Mouse (Mus musculus): ENCODE measurements around the gene Nufip2.

DNA sequence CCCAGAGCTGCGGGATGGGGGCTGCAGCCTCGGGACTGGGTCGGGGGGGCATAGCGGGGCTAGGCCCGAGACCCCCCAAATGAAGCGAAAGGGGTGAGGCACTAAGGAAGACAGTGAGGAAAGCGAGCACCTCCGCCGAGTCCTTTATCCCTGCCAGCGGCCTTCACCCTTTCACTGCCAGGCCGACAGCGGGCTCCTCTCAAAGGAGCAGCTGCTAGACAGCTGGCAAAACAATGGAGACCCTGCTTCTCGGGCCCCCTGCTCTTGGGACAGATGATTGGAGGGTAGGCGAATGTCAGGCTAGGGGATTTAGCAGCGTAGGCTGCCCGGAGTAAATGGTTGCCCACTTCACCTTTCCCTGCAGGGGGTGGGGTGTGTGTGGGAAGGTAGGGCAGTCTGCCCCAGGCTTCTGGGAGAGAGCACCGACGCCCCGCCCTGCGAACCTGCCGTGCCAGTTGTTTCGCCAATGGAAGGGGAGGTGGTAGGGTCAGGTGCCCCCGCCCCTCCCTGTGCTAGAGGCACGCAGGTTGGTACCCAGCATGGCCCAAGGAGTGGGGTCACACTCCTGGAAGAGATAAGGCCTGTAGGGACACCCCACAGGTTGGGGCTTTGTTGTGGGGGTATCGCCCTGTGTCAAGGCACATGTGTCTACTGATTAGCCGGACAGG lies 77.9 kb downstream of the Nufip2 start:
- no peak for TF ChIP-seq POLR2A (IDR thresholded peaks at IDR 0.05; ENCODE audit: insufficient read depth, low read depth, low read length)
- TF ChIP-seq CTCF (IDR thresholded peaks at IDR 0.05), result no peak
